Mouse (Mus musculus) thymus, adult 2 months (tissue): ENCODE measurements at regions not wholly inside any gene's neighbourhood (a gene's known extent, or its start where the extent isn't known, plus 50 kb on each side); places are given as distances from the start of the nearest gene placed in this dataset.

Experiments
- DNase-seq: peaks from one replicate; pipeline ENCODE4 v3.0.0; 2021
- H3K27ac ChIP-seq: fragments of 200-500 bp; 2 replicates; pipeline ENCODE4 v1.5.1; 2012; ENCODE audit warnings: low read length, control low read depth; ENCODE audit not compliant: control insufficient read depth, insufficient read depth
- H3K27me3 ChIP-seq: fragments of 200-500 bp; 2 replicates; pipeline ENCODE4 v1.6.1; 2012; ENCODE audit warnings: mild to moderate bottlenecking, low read length, moderate library complexity, mixed read lengths; ENCODE audit not compliant: control insufficient read depth, insufficient read depth
- H3K36me3 ChIP-seq: fragments of 200-500 bp; 2 replicates; pipeline ENCODE4 v1.6.1; 2012; ENCODE audit warnings: mild to moderate bottlenecking, low read length, moderate library complexity; ENCODE audit not compliant: control insufficient read depth, insufficient read depth
- H3K4me1 ChIP-seq: fragments of 200-500 bp; replicated peaks from 2 replicates; pipeline ENCODE4 v1.6.1; 2012; ENCODE audit warnings: low read length; ENCODE audit not compliant: control insufficient read depth, insufficient read depth
- H3K4me3 ChIP-seq: fragments of 200-500 bp; 2 replicates; pipeline ENCODE4 v1.5.1; 2012; ENCODE audit warnings: mild to moderate bottlenecking, low read length, control low read depth, moderate library complexity; ENCODE audit not compliant: control insufficient read depth, insufficient read depth
- CTCF ChIP-seq: fragments of 200-500 bp; IDR thresholded peaks from 2 replicates; pipeline ENCODE4 v1.5.1; 2012; ENCODE audit warnings: mild to moderate bottlenecking, control low read depth, low read length, moderate library complexity, borderline replicate concordance; ENCODE audit not compliant: control insufficient read depth, poor library complexity, insufficient read depth; ENCODE audit errors: extremely low read depth
- POLR2A ChIP-seq: fragments of 200-500 bp; IDR thresholded peaks from 2 replicates; pipeline ENCODE4 v1.6.1; 2012; ENCODE audit warnings: mild to moderate bottlenecking, low read length, control low read depth, moderate library complexity; ENCODE audit not compliant: control insufficient read depth, poor library complexity, insufficient read depth; ENCODE audit errors: extremely low read depth
- WGBS: fragments of 180-500 bp; shearing (Covaris S2); methylation state at CpG from one replicate; pipeline ENCODE4 v1.1.7; 2018; 5-methylcytosine and 5-hydroxymethylcytosine counted together

DNA sequence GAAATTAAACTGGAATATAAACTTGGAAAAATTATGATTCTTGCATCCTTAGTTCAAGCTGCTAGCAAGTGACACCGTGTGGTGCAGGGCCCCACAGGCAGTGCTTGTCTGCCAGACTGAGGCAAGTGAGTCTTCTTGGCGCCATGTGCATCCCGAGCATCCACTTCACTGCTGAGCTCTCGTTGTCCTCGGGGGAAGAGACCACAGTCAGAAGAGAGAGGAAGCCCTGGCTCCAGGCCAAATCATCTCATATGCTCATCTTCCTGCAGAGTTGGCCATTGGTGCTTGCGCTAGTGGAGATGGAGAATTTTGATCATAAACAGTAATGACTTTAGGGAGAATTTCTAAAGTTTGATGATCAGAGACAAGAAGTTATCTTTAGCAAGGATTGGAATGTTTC, 177.0 kb upstream of the Plpp4 start:
- H3K4me1 ChIP-seq, result no peaks in the 10 kb centered on the region
- 94% methylated on average over 6 of the region's 6 CpGs for WGBS

DNA sequence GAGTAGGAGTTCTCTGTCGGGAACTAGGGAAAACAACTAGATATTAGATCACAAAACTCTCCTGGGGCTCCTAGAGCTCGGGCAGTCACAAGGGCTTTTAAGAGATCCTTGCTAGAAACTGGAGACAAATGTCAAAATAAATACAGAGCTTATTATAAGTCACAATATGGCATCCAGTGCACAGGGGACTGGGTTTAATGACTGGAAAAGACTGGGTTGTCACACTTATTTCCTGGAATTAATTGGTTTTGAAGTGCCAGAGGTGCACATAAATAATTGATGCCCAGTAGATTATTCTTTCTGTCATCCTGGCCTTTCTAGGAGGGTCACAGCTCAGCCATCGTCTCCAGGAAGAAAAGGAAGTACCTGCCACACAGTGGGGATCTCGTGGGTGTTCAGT, 165.4 kb upstream of the Plpp4 start:
- H3K27ac ChIP-seq, result no peak overlapping the region
- H3K4me3 ChIP-seq, result no peak overlapping the region
- no peak for TF ChIP-seq CTCF
- TF ChIP-seq POLR2A, result no peak
- DNase-seq, result no peak
- H3K27me3 ChIP-seq, result no peaks in the 10 kb centered on the region
- WGBS, result 58% methylated on average over 4 of the region's 4 CpGs
- no peaks in the 10 kb centered on the region for H3K36me3 ChIP-seq
- H3K4me1 ChIP-seq, result no peaks in the 10 kb centered on the region

More for the DNA sequence above, 177.0 kb upstream of the Plpp4 start:
- no peak for DNase-seq
- Histone ChIP-seq H3K4me3 (no peak overlapping the region), H3K27ac (no peak overlapping the region), H3K27me3 (no peaks in the 10 kb centered on the region), H3K36me3 (no peaks in the 10 kb centered on the region)
- TF ChIP-seq POLR2A, result no peak
- TF ChIP-seq CTCF, result no peak

DNA sequence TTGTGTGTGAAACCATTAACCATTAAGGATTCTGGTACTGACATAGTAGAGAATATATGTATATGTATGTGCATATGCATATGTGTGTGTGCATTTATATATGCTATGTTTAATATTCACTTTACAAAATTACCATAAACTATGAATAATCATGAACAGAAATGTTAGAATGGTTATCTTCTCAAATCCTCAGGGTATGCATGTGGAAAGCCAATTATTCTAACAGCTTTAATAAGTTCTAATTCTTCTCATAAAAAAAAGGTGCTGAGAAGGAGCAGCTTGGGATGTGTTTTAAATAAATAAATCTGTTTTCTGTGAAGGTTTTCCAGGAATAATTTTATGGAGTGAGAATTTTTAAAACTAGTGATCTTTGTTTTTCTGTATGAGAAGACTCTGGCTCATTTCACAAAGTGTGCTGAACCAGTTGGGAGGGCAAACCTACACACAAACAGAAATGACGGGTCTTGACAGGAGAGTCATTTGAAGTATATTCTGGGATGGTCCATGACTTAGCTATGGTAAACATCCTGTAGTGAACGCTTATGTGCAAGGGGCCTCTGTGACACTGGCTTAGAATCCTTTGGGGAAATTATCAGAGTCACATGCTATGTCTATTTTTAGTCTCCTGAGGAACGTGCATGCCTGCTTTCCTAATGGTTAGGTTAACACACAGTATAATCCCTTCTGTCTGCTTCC, 160.3 kb upstream of the Plpp4 start:
- Histone ChIP-seq H3K27ac (no peak overlapping the region), H3K27me3 (no peaks in the 10 kb centered on the region)
- WGBS, result 53% methylated on average over 3 of the region's 3 CpGs

DNA sequence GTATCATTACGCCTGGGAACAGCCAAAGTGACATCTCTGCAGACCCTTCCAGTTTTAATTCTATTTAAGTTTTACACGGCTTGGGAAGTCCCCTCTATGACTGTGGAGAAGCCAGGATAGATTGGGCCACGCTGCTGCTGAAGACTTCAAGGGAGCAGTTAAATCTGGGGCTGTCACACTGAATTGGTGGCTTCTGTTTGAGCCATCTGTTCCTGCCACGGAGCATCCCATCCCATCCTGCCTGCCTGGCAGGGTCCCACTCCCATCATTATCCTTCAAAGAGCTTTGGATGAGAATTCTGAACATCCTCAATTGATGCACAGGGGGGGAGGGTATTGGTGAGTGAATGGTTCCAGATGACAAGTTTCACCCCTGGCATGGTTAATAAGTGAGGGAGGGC, 154.4 kb upstream of the Plpp4 start:
- 68% methylated on average over 4 of the region's 4 CpGs for WGBS
- no peak for DNase-seq
- Histone ChIP-seq H3K27ac (no peak overlapping the region), H3K27me3 (no peaks in the 10 kb centered on the region), H3K4me1 (no peaks in the 10 kb centered on the region), H3K36me3 (no peaks in the 10 kb centered on the region), H3K4me3 (no peak overlapping the region)
- TF ChIP-seq CTCF, result no peak
- no peak for TF ChIP-seq POLR2A

More for the DNA sequence above, 160.3 kb upstream of the Plpp4 start:
- no peak for DNase-seq
- Histone ChIP-seq H3K4me3 (no peak overlapping the region), H3K36me3 (no peaks in the 10 kb centered on the region), H3K4me1 (no peaks in the 10 kb centered on the region)
- no peak for TF ChIP-seq CTCF
- no peak for TF ChIP-seq POLR2A

DNA sequence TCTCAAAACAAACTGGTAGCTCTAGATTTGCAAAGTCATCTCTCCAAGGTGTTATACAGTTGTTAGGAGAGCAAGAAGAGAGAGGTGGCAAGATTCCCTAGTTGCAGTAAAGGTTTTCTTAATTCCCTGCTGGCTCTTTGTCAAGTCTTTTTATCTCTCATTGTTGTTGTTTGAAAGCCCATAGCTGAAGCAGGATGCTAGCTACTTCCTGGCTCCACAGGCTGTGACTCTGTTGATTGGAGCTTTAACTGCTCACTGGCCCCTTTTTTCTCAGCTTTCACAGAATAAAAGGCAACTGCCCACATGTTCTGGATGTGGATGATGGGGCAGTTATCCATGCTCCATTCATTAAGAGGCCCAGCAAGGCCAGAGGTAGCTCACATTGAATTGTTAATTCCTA, 122.7 kb upstream of the Plpp4 start:
- H3K27ac ChIP-seq, result no peak overlapping the region
- H3K4me1 ChIP-seq, result no peaks in the 10 kb centered on the region
- no peaks in the 10 kb centered on the region for H3K36me3 ChIP-seq
- TF ChIP-seq CTCF, result no peak
- TF ChIP-seq POLR2A, result no peak
- H3K4me3 ChIP-seq, result no peak overlapping the region
- no peak for DNase-seq
- no peaks in the 10 kb centered on the region for H3K27me3 ChIP-seq

DNA sequence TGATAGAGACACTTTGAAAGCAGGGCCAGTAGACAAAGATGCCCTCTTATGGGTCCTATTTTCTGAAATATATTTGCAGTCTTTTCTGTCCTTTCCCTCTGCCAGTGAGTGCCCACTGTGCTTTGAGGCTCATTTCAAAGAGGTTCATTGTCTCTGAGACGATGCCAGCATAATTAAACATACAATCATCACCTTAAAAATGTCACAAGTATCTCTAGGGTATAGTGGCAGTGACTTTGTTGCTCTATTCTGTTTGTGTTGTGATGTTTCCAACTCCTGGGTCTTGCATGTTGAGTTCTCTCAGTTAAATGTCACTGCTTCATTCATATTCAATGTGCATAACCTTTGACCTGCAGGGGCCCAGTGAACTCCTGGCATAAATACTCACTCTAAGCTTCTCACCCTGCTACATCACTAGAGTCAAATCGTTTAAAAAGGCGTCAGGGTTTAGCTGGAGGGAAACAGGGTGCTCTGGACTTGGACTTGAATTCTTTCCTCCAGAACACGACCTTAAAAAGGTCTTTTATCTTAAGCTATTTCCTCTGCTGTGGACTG, 122.1 kb upstream of the Plpp4 start:
- no peak for DNase-seq
- 48% methylated on average over 4 of the region's 4 CpGs for WGBS
- Histone ChIP-seq H3K4me3 (no peak overlapping the region), H3K36me3 (no peaks in the 10 kb centered on the region), H3K27ac (no peak overlapping the region), H3K27me3 (no peaks in the 10 kb centered on the region), H3K4me1 (no peaks in the 10 kb centered on the region)
- TF ChIP-seq CTCF (no peak), POLR2A (no peak)

DNA sequence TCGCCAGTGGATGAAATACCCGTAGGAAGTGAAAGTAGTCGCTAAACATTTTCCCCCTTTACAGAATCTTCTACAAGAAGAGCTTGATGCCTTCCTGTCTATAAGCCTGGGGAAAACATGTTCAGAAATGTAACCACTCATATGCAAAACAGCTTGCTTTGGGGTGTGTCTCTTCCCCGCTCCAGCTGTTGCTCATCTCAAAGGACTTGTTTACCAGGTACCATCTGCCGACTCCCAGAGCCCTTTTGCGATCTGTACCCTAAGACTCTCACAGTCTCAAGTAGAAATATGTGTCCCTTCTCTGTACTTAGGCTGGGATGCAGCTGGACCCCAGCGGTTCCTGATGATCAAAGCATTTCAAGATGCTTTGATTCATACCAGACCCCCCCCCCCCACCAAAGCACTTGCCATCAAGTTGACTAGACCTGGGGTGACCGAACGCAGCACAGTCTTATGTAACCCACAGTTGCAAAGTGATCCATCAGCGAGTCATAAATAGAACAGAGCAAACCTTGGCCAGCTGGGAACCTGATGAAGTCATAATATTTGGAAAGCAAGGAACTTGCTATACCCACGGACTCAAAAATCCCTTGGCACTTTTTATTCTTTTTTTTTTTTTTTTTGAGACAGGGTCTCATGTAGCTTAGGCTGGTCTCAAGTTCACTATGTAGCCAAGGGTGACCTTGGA, 119.4 kb upstream of the Plpp4 start:
- no peaks in the 10 kb centered on the region for H3K36me3 ChIP-seq
- no peaks in the 10 kb centered on the region for H3K27me3 ChIP-seq
- no peak overlapping the region for H3K27ac ChIP-seq
- H3K4me1 ChIP-seq, result no peaks in the 10 kb centered on the region
- no peak overlapping the region for H3K4me3 ChIP-seq
- 90% methylated on average over 11 of the region's 11 CpGs for WGBS
- no peak for DNase-seq
- no peak for TF ChIP-seq POLR2A
- no peak for TF ChIP-seq CTCF
